Mouse (Mus musculus) skeletal muscle tissue, adult 2 months (tissue): ENCODE results near the gene Osbpl8.
"Not testable (repeated sequence)": the region's sequence is repeated elsewhere in the genome, so short reads cannot be mapped to it uniquely, and the experiment has no call there.

Experiments used
- DNase-seq: peaks from one replicate; pipeline ENCODE4 v3.0.0-alpha.2; 2012; ENCODE audit warnings: low read depth, low spot score

Gene Osbpl8

GRCm38 (mm10) chr10:111164304-111165218, at the start of gene Osbpl8:
TSS of gene Osbpl8 (plus strand) at chr10:111164752.
- DNase-seq = peak; percentile 97

GRCm38 (mm10) chr10:111117198-111117845, 47.2 kb upstream of the Osbpl8 start:
- no peak for DNase-seq

- no peak for DNase-seq
These were observed 46.3 kb upstream of the Osbpl8 start for GRCm38 (mm10) chr10:111118292-111118691.

DNA sequence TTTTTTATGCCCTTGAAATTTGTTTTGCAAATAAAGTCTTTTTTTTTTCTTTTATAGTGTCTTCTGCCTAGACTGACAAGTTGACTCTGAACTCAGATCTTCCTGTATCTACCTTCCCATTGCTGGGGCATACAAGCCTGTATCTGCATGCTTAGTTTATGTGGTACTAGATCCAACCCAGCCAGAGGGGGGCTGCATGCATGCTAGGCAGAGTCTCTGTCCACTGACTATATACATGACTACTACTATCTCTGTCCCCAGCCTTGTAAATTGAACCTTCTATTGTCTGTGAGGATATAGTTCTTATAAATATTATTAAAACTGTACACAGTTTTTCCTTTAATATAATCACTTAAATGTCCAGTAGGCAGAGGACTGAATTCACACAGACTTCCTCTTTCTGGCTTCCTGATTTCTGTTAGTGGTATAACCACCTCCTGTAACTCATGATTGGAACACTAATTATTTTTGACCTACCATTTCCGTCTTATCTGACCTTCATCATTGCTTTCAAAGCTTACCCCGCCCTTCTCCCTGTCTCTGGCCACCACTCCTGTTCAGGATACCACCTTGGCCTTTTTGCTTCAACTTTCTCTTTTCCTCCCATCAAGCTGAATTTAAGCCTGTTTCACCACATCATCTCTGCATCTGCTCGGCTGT, 45.4 kb upstream of the Osbpl8 start:
- no peak for DNase-seq

GRCm38 (mm10) chr10:111119756-111120155, 44.8 kb upstream of the Osbpl8 start:
- no peak for DNase-seq

DNA sequence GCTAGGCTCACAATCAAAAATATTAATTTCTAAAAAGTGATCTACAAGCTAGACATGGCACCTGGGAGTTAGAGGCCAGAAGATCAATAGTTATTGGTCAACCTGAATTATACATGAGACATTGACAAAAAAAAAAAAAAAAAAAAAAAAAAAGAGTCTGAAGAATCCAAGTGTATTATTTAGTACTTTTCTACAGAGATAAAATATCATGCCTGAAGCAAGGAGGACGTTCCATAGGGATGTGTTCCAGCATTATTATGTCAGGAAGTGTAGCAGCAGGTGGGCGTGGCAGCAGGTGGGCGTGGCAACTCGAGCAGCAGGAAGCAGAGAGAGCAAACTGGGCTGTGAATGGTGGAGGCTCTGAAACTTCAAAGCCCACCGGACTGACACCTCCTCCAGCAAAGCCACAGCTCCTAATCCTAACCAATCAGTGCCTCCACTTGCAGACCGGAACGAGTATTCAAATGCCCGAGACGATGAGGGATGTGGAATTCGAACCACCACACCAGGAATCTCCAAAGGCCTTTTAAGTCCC, 41.6 kb upstream of the Osbpl8 start:
- DNase-seq = no peak

DNA sequence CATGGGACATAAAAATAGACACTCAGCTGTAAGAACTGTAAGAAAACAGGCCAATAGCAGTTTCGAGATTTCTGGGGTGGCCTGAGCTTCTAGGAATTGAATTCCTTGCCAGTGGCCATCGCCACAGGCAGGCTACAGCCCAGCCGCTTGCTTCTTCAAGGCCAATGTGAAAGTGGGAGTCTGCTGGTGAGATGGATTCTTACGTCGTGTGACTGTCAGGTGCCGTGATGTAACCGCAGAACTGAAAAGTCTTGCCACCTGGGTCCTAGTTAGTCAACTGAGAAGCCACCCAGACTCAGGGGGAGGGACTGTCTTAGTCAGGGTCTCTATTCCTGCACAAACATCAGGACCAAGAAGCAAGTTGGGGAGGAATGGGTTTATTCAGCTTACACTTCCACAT, 40.4 kb upstream of the Osbpl8 start:
- DNase-seq = no peak

- no peak for DNase-seq
These were observed 39.7 kb upstream of the Osbpl8 start for GRCm38 (mm10) chr10:111124767-111125315.

- peak; percentile 67 for DNase-seq
These were observed 37.2 kb upstream of the Osbpl8 start for GRCm38 (mm10) chr10:111127388-111127787.

GRCm38 (mm10) chr10:111128493-111128892, 36.1 kb upstream of the Osbpl8 start:
- no peak for DNase-seq

- DNase-seq = no peak
These were observed 34.5 kb upstream of the Osbpl8 start for GRCm38 (mm10) chr10:111129867-111130620.

GRCm38 (mm10) chr10:111130872-111131271, 33.7 kb upstream of the Osbpl8 start:
- no peak for DNase-seq

GRCm38 (mm10) chr10:111133271-111133670, 31.3 kb upstream of the Osbpl8 start:
- DNase-seq = no peak

GRCm38 (mm10) chr10:111133936-111134335, 30.6 kb upstream of the Osbpl8 start:
- no peak for DNase-seq

GRCm38 (mm10) chr10:111134412-111134957, 30.1 kb upstream of the Osbpl8 start:
- no peak for DNase-seq

GRCm38 (mm10) chr10:111136306-111136705, 28.2 kb upstream of the Osbpl8 start:
- DNase-seq = not testable (repeated sequence)

DNA sequence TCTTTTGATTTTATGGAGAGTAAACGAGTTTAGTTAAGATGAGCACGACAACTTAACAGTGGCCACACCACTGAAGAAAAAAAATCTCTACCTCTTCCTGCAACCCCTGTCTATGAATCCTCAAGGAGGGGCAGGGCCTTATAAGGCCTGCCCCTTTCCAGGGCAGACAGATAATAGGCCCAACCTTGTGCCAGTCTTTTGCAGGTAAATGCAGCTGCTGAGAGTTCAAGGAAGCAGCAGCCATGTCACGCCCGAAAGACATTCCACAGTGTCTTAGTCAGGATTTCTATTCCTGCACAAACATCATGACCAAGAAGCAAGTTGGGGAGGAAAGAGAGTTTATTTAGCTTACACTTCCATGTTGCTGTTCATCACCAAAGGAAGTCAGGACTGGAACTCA, 26.6 kb upstream of the Osbpl8 start:
- no peak for DNase-seq

GRCm38 (mm10) chr10:111139170-111139569, 25.4 kb upstream of the Osbpl8 start:
- DNase-seq = no peak

GRCm38 (mm10) chr10:111139881-111140280, 24.7 kb upstream of the Osbpl8 start:
- no peak for DNase-seq

DNA sequence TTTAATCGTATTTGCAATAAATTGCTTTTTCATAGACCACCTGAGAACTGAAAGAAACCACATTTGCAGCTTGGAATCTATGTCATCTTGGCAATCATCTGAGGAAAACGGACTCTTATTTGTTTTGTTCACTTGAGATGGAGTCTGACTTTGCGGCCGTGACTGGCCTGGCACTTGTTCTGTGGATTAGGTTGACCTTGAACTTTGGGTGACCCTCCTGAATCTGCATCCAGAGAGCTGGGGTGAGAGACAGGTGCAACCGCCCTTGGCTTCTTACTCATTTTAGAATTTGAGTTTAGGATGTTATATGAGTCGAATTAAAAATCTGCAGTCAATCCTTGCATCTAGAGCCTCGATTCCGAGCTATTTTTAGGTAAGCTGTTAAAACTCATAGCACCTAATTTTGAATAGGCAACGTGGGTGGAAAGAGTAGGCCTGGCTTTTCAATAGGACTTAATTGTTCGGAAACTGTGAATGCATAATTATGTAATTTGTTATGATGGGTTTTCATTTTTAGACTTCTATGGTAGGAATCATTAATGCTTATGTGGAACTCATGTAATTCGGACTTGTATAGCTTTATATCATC, 20.1 kb upstream of the Osbpl8 start:
- no peak for DNase-seq
